Mouse (Mus musculus): ENCODE measurements around the gene Alyref2. TPM values are rescaled to one million over a fixed set of nuclear protein-coding genes. Genes with fewer than 3 reads are reported as not detected.

Alyref2 gene
- polyA plus RNA-seq, 1 experiment from 2014 or later = 13.3 TPM

- peaks cover 16% of the 10 kb centered on the region for H3K4me1 ChIP-seq (replicated peaks)
- peak overlapping the region; percentile 93 for H3K27ac ChIP-seq
- DNase-seq (ENCODE audit: low spot score) = peak; percentile 77
- no peaks in the 10 kb centered on the region for H3K9me3 ChIP-seq
- H3K36me3 ChIP-seq = 0 out of 2 replicates have a peak, but pooled peaks cover 3% of the 10 kb centered on the region
- under 1% methylated on average over 53 of the region's 53 CpGs for WGBS
- H3K4me3 ChIP-seq = peak overlapping the region; percentile 68
- no peaks in the 10 kb centered on the region for H3K27me3 ChIP-seq (ENCODE audit: insufficient read depth, poor library complexity, severe bottlenecking)
Observed at GRCm38 (mm10) chr1:171503592-171504291, 464 bp downstream of the Alyref2 start.

GRCm38 (mm10) chr1:171504586-171504985, 1.3 kb downstream of the Alyref2 start:
- 83% methylated on average over 4 of the region's 4 CpGs for WGBS
- Histone ChIP-seq H3K27ac (peak overlapping the region; percentile 93; the same call in 1 of the 2 replicates), H3K4me3 (peak overlapping the region; percentile 68), H3K36me3 (0 out of 2 replicates have a peak, but pooled peaks cover 3% of the 10 kb centered on the region), H3K9me3 (no peaks in the 10 kb centered on the region), H3K4me1 (replicated peaks) (peaks cover 16% of the 10 kb centered on the region), H3K27me3 (ENCODE audit: insufficient read depth, poor library complexity, severe bottlenecking) (no peaks in the 10 kb centered on the region)
- DNase-seq (ENCODE audit: low spot score) = no peak

- Histone ChIP-seq H3K9me3 (no peaks in the 10 kb centered on the region), H3K27ac (no peak overlapping the region), H3K4me3 (no peak overlapping the region), H3K27me3 (ENCODE audit: insufficient read depth, poor library complexity, severe bottlenecking) (no peaks in the 10 kb centered on the region), H3K36me3 (no peaks in the 10 kb centered on the region), H3K4me1 (replicated peaks) (0 out of 2 replicates have a peak, but pooled peaks cover 7% of the 10 kb centered on the region)
- no peak for DNase-seq (ENCODE audit: low spot score)
- 87% methylated on average over 2 of the region's 2 CpGs for WGBS
Observed at GRCm38 (mm10) chr1:171513234-171513633, 10.0 kb downstream of the Alyref2 start.

- 0 out of 2 replicates have a peak, but pooled peaks cover 7% of the 10 kb centered on the region for H3K4me1 ChIP-seq (replicated peaks)
- H3K36me3 ChIP-seq = no peaks in the 10 kb centered on the region
- 100% methylated on average over 1 of the region's 1 CpGs for WGBS
Observed at GRCm38 (mm10) chr1:171513760-171514159, 10.5 kb downstream of the Alyref2 start.

GRCm38 (mm10) chr1:171515039-171515438, 11.8 kb downstream of the Alyref2 start:
- 9% methylated on average over 1 of the region's 1 CpGs for WGBS
- H3K27ac ChIP-seq = no peak overlapping the region
- DNase-seq (ENCODE audit: low spot score) = no peak

More at GRCm38 (mm10) chr1:171513760-171514159, 10.5 kb downstream of the Alyref2 start:
- no peak for DNase-seq (ENCODE audit: low spot score)
- Histone ChIP-seq H3K9me3 (no peaks in the 10 kb centered on the region), H3K27me3 (ENCODE audit: insufficient read depth, poor library complexity, severe bottlenecking) (no peaks in the 10 kb centered on the region), H3K4me3 (no peak overlapping the region), H3K27ac (no peak overlapping the region)

GRCm38 (mm10) chr1:171515557-171515956, 12.3 kb downstream of the Alyref2 start:
- 91% methylated on average over 4 of the region's 4 CpGs for WGBS
- H3K27me3 ChIP-seq (ENCODE audit: insufficient read depth, poor library complexity, severe bottlenecking) = no peaks in the 10 kb centered on the region
- no peak overlapping the region for H3K27ac ChIP-seq
- 0 out of 2 replicates have a peak, but pooled peaks cover 7% of the 10 kb centered on the region for H3K4me1 ChIP-seq (replicated peaks)
- H3K4me3 ChIP-seq = no peak overlapping the region
- DNase-seq (ENCODE audit: low spot score) = no peak
- no peaks in the 10 kb centered on the region for H3K9me3 ChIP-seq
- no peaks in the 10 kb centered on the region for H3K36me3 ChIP-seq

More at GRCm38 (mm10) chr1:171515039-171515438, 11.8 kb downstream of the Alyref2 start:
- Histone ChIP-seq H3K9me3 (no peaks in the 10 kb centered on the region), H3K27me3 (ENCODE audit: insufficient read depth, poor library complexity, severe bottlenecking) (no peaks in the 10 kb centered on the region), H3K4me3 (no peak overlapping the region), H3K36me3 (no peaks in the 10 kb centered on the region), H3K4me1 (replicated peaks) (0 out of 2 replicates have a peak, but pooled peaks cover 7% of the 10 kb centered on the region)

GRCm38 (mm10) chr1:171531367-171531766, 28.1 kb downstream of the Alyref2 start:
- H3K4me1 ChIP-seq (replicated peaks) = no peaks in the 10 kb centered on the region

GRCm38 (mm10) chr1:171532830-171533229, 29.6 kb downstream of the Alyref2 start:
- Histone ChIP-seq H3K4me1 (replicated peaks) (no peaks in the 10 kb centered on the region), H3K36me3 (no peaks in the 10 kb centered on the region), H3K4me3 (no peak overlapping the region), H3K27me3 (ENCODE audit: insufficient read depth, poor library complexity, severe bottlenecking) (no peaks in the 10 kb centered on the region), H3K9me3 (no peaks in the 10 kb centered on the region), H3K27ac (no peak overlapping the region)
- no peak for DNase-seq (ENCODE audit: low spot score)
- 55% methylated on average over 2 of the region's 2 CpGs for WGBS

More at GRCm38 (mm10) chr1:171531367-171531766, 28.1 kb downstream of the Alyref2 start:
- DNase-seq (ENCODE audit: low spot score) = no peak
- Histone ChIP-seq H3K27ac (no peak overlapping the region), H3K9me3 (no peaks in the 10 kb centered on the region), H3K27me3 (ENCODE audit: insufficient read depth, poor library complexity, severe bottlenecking) (no peaks in the 10 kb centered on the region), H3K4me3 (no peak overlapping the region), H3K36me3 (no peaks in the 10 kb centered on the region)
- WGBS = 90% methylated on average over 4 of the region's 4 CpGs

GRCm38 (mm10) chr1:171534557-171534956, 31.3 kb downstream of the Alyref2 start:
- H3K27ac ChIP-seq = no peak overlapping the region

GRCm38 (mm10) chr1:171535194-171535593, 31.9 kb downstream of the Alyref2 start, which contains the start of gene Itln1:
Itln1 (minus strand) TSS chr1:171535294.
- no peak for DNase-seq (ENCODE audit: low spot score)
- H3K36me3 ChIP-seq = no peaks in the 10 kb centered on the region
- no peaks in the 10 kb centered on the region for H3K27me3 ChIP-seq (ENCODE audit: insufficient read depth, poor library complexity, severe bottlenecking)
- 98% methylated on average over 1 of the region's 1 CpGs for WGBS
- H3K27ac ChIP-seq = no peak within 1 kb of the TSS
- H3K9me3 ChIP-seq = peaks cover 13% of the 10 kb centered on the region
- H3K4me1 ChIP-seq (replicated peaks) = no peaks in the 10 kb centered on the region
- H3K4me3 ChIP-seq = no peak within 1 kb of the TSS

More at GRCm38 (mm10) chr1:171534557-171534956, 31.3 kb downstream of the Alyref2 start:
- H3K4me1 ChIP-seq (replicated peaks) = no peaks in the 10 kb centered on the region
- H3K4me3 ChIP-seq = no peak overlapping the region
- peaks cover 8% of the 10 kb centered on the region for H3K9me3 ChIP-seq
- no peak for DNase-seq (ENCODE audit: low spot score)
- no peaks in the 10 kb centered on the region for H3K27me3 ChIP-seq (ENCODE audit: insufficient read depth, poor library complexity, severe bottlenecking)
- H3K36me3 ChIP-seq = no peaks in the 10 kb centered on the region

GRCm38 (mm10) chr1:171540694-171541093, 37.4 kb downstream of the Alyref2 start:
- Histone ChIP-seq H3K9me3 (peaks cover 17% of the 10 kb centered on the region), H3K27ac (no peak overlapping the region), H3K27me3 (ENCODE audit: insufficient read depth, poor library complexity, severe bottlenecking) (no peaks in the 10 kb centered on the region), H3K4me1 (replicated peaks) (no peaks in the 10 kb centered on the region), H3K4me3 (no peak overlapping the region), H3K36me3 (no peaks in the 10 kb centered on the region)
- DNase-seq (ENCODE audit: low spot score) = no peak
- WGBS = 86% methylated on average over 1 of the region's 1 CpGs

GRCm38 (mm10) chr1:171551326-171551725, 48.0 kb downstream of the Alyref2 start:
- Histone ChIP-seq H3K27ac (no peak overlapping the region), H3K4me3 (no peak overlapping the region), H3K27me3 (ENCODE audit: insufficient read depth, poor library complexity, severe bottlenecking) (no peaks in the 10 kb centered on the region), H3K36me3 (no peaks in the 10 kb centered on the region), H3K4me1 (replicated peaks) (peaks cover 5% of the 10 kb centered on the region; the same call in 1 of the 2 replicates), H3K9me3 (no peaks in the 10 kb centered on the region)
- no peak for DNase-seq (ENCODE audit: low spot score)
- WGBS = 91% methylated on average over 7 of the region's 7 CpGs

- no peak for DNase-seq (ENCODE audit: low spot score)
- Histone ChIP-seq H3K4me1 (replicated peaks) (peaks cover 5% of the 10 kb centered on the region; the same call in 1 of the 2 replicates), H3K27me3 (ENCODE audit: insufficient read depth, poor library complexity, severe bottlenecking) (no peaks in the 10 kb centered on the region), H3K27ac (no peak overlapping the region), H3K36me3 (no peaks in the 10 kb centered on the region), H3K9me3 (no peaks in the 10 kb centered on the region), H3K4me3 (no peak overlapping the region)
- 78% methylated on average over 2 of the region's 2 CpGs for WGBS
Observed at GRCm38 (mm10) chr1:171552230-171552629, 49.0 kb downstream of the Alyref2 start.

Measured in hindbrain, embryonic 10.5 days (tissue).